Mouse (Mus musculus): ENCODE measurements at regions not wholly inside any gene's neighbourhood (a gene's known extent, or its start where the extent isn't known, plus 50 kb on each side); places are given as distances from the start of the nearest gene placed in this dataset.

GRCm38 (mm10) chrX:53976273-53977135, 179.0 kb upstream of the Xlr start:
- DNase-seq (ENCODE audit: low spot score) (no peak), ATAC-seq (ENCODE audit: extremely low read depth, insufficient number of reproducible peaks, low FRiP score, poor library complexity, severe bottlenecking) (no peak)
- Histone ChIP-seq H3K36me3 (replicated peaks) (no peaks in the 10 kb centered on the region), H3K4me1 (ENCODE audit: insufficient read depth, low read depth, low read length) (no peaks in the 10 kb centered on the region), H3K9me3 (replicated peaks) (peaks cover 17% of the 10 kb centered on the region), H3K27me3 (ENCODE audit: insufficient read depth, low read length) (no peaks in the 10 kb centered on the region), H3K4me3 (ENCODE audit: low read depth, low read length) (no peak overlapping the region)
- TF ChIP-seq GATA2 (IDR thresholded peaks at IDR 0.05; ENCODE audit: borderline replicate concordance, low read depth, low read length), result no peak
- TF ChIP-seq POLR2AphosphoS5 (IDR thresholded peaks at IDR 0.05; ENCODE audit: insufficient replicate concordance, low read depth, low read length), result no peak
- no peak for TF ChIP-seq CTCF (IDR thresholded peaks at IDR 0.05; ENCODE audit: low read depth, low read length)
- TF ChIP-seq TAL1 (conservative IDR thresholded peaks at IDR 0.05; ENCODE audit: low read depth, low read length), result no peak
- no peak for TF ChIP-seq GATA1 (IDR thresholded peaks at IDR 0.05; ENCODE audit: borderline replicate concordance, low read length)

GRCm38 (mm10) chrX:53975545-53976272, 178.2 kb upstream of the Xlr start:
- DNase-seq (ENCODE audit: low spot score) (no peak), ATAC-seq (ENCODE audit: extremely low read depth, insufficient number of reproducible peaks, low FRiP score, poor library complexity, severe bottlenecking) (no peak)
- Histone ChIP-seq H3K4me1 (ENCODE audit: insufficient read depth, low read depth, low read length) (no peaks in the 10 kb centered on the region), H3K36me3 (replicated peaks) (no peaks in the 10 kb centered on the region), H3K4me3 (ENCODE audit: low read depth, low read length) (no peak overlapping the region), H3K9me3 (replicated peaks) (peaks cover 17% of the 10 kb centered on the region), H3K27me3 (ENCODE audit: insufficient read depth, low read length) (no peaks in the 10 kb centered on the region)
- no peak for TF ChIP-seq GATA1 (IDR thresholded peaks at IDR 0.05; ENCODE audit: borderline replicate concordance, low read length)

- peaks cover 17% of the 10 kb centered on the region for H3K9me3 ChIP-seq (replicated peaks)
- DNase-seq (ENCODE audit: low spot score) (no peak), ATAC-seq (ENCODE audit: extremely low read depth, insufficient number of reproducible peaks, low FRiP score, poor library complexity, severe bottlenecking) (no peak; the same call in 1 of the 2 replicates)
- no peaks in the 10 kb centered on the region for H3K27me3 ChIP-seq (ENCODE audit: insufficient read depth, low read length)
- TF ChIP-seq CTCF (IDR thresholded peaks at IDR 0.05; ENCODE audit: low read depth, low read length) (no peak), GATA1 (IDR thresholded peaks at IDR 0.05; ENCODE audit: borderline replicate concordance, low read length) (no peak), POLR2AphosphoS5 (IDR thresholded peaks at IDR 0.05; ENCODE audit: insufficient replicate concordance, low read depth, low read length) (no peak)
- no peaks in the 10 kb centered on the region for H3K36me3 ChIP-seq (replicated peaks)
- H3K4me1 ChIP-seq (ENCODE audit: insufficient read depth, low read depth, low read length), result no peaks in the 10 kb centered on the region
- H3K4me3 ChIP-seq (ENCODE audit: low read depth, low read length), result peak overlapping the region; percentile 30; the same call in 1 of the 2 replicates
These were observed 177.4 kb upstream of the Xlr start for GRCm38 (mm10) chrX:53974732-53975544.
